Mouse (Mus musculus) spleen, adult 2 months (tissue): ENCODE results near the gene Arhgap44.

ENCODE experiments used
- CTCF ChIP-seq: fragments of 200-500 bp; IDR thresholded peaks from 2 replicates; pipeline ENCODE4 v1.5.1; 2011; ENCODE audit warnings: mild to moderate bottlenecking, inconsistent platforms; ENCODE audit not compliant: insufficient read depth, insufficient read length, insufficient replicate concordance; ENCODE audit errors: extremely low read depth
- POLR2A ChIP-seq: fragments of 200-500 bp; IDR thresholded peaks from 2 replicates; pipeline ENCODE4 v1.6.1; 2011; ENCODE audit warnings: low read depth, low read length, inconsistent platforms

- TF ChIP-seq POLR2A (no peak), CTCF (no peak)
Measured at GRCm38 (mm10) chr11:65100031-65100430, 62.7 kb downstream of the Arhgap44 start.
